Mouse (Mus musculus) liver, adult 2 months (tissue): Measurements from ENCODE around the gene Wdr91.

Source experiments
- CTCF ChIP-seq: fragments of 200-500 bp; IDR thresholded peaks from 2 replicates; pipeline ENCODE4 v1.5.1; 2011; ENCODE audit warnings: low read depth, low read length, control low read depth
- POLR2A ChIP-seq: fragments of 200-500 bp; IDR thresholded peaks from 2 replicates; pipeline ENCODE4 v1.6.1; 2011; ENCODE audit warnings: low read length, control low read depth; ENCODE audit not compliant: insufficient read depth; ENCODE audit errors: extremely low read depth

DNA sequence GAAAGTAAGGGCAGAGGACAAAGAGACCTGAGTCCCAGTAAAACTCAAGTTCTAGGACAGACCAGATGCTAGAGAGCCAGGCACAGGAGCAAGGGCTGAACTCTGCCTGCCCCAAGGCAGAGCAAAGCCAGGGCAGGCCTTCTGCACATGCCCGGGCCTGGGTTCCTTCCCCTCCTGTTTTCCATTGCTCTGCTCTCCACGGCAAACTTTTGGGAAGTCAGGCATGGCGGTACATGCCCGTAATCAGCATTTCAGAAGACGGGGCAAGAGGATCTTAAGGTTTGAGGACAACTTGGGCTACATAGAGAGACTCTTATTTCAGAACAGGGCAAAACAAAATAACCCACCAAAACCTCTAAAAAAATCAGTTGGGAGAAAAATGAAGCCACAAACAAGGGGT, 40.5 kb downstream of the Wdr91 start:
- TF ChIP-seq POLR2A, result no peak
- TF ChIP-seq CTCF, result no peak
